Mouse (Mus musculus) liver, adult (tissue): ENCODE measurements around the gene Abhd17c.
A peak's percentile ranks its signal among the peaks of the same experiment; 100 is the strongest.

ENCODE experiments used
- GATA4 ChIP-seq: IDR thresholded peaks from 2 replicates; pipeline ENCODE4 v1.6.1; 2014; ENCODE audit warnings: mild to moderate bottlenecking, low read length; ENCODE audit not compliant: insufficient replicate concordance

The Abhd17c gene

GRCm38 (mm10) chr7:84165288-84165687, 13.6 kb upstream of the Abhd17c start:
- no peak for TF ChIP-seq GATA4

- TF ChIP-seq GATA4 = no peak
These were observed 13.2 kb upstream of the Abhd17c start for GRCm38 (mm10) chr7:84164880-84165279.

DNA sequence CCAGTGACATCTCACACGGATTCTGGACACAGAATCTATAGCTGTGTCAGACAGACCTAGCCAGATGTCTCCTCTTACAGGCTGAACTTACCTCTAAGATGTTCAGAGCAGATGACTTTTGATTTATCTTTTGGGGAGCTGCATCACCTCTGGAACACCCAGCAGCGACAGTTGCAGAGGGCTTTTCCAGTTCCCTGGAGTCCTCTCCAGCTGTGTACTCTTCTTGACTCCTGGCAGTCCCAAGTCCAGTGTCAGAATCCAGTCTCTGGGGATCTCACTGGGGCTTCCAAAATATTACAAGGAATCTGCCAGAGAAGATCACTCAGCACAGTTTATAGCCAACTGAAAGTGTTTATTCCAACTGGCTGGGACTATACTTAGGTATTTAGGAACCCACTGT, 12.7 kb upstream of the Abhd17c start:
- no peak for TF ChIP-seq GATA4

- no peak for TF ChIP-seq GATA4
These were observed 11.9 kb upstream of the Abhd17c start for GRCm38 (mm10) chr7:84163585-84163984.

DNA sequence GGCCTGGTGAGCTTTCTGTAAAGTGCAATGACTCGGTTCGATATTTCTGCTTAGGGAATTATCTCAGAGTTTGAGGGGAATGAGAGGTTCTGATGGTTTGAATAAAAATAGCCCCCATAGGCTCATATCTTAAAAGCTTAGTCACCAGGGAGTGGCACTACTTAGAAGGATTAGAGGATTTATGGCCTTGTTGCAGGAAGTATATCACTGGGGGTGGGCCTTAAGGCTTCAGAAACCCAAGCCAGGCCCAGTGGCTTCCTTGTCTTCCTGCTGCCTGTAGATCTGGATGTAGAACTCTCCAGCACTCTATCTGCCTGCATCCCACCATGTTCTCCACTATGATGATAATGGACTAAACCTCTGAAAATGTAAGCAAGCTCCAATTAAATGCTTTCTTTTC, 7.7 kb upstream of the Abhd17c start:
- no peak for TF ChIP-seq GATA4

DNA sequence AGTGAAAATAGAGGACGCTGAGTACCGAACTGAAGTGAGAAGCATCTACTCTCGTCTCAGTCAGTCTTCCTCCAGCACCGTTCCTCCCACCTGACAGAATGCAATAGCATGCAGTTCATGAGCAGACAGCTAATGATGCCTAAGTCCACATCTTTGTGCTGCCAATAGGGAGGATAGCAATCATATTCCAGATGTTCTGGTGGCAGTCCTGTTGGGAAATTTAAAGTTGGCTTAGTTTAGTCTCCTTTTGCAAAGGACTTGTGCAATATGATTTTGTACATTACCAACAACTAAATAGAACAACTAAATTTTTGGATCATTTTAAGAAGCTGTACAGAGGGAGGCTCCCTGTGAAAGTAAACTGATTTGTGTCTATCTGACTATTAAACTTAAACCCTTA, 2.1 kb upstream of the Abhd17c start:
- peak; percentile 32; the same call in 1 of the 2 replicates for TF ChIP-seq GATA4

DNA sequence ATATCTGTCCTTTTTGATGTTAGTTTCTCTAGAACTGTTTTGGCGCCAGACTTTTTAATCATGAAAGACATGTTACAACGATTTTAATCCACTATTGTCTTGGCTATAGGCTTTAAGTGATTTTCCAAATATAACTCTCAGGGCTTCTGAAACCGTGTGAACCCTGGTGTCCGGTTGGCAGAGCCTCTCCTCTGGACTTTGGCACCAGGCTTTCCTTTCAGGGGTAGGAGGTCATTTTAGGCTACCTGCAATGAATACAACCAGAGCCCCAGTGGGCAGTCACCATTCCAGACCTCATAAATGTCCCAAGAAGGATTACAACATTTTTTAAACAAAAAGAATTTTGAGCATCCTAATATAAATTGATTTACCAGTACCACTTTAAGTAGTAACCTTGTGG, 1.1 kb upstream of the Abhd17c start:
- no peak for TF ChIP-seq GATA4

DNA sequence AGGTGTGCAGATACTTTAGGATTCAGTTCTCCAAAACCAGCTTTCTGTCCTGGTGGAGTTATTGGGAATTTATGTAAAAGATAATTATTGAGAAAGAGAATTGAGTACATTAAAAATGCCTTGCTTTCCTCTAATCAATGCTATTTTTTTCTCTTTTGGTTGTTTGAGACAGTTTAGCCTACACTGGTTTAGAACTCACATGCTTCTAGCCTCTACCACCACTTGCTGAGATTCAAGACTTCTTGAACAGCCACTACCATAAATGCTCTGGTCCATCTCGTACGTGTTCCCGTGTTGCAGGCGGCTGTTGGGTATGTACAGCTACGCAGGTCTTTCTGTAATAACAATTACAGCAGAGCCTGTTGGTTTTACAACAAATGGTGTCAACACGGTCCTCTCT, 681 bp upstream of the Abhd17c start:
- TF ChIP-seq GATA4 = no peak

GRCm38 (mm10) chr7:84151960-84152334, 254 bp upstream of the Abhd17c start:
- peak; percentile 30; the same call in 1 of the 2 replicates for TF ChIP-seq GATA4

DNA sequence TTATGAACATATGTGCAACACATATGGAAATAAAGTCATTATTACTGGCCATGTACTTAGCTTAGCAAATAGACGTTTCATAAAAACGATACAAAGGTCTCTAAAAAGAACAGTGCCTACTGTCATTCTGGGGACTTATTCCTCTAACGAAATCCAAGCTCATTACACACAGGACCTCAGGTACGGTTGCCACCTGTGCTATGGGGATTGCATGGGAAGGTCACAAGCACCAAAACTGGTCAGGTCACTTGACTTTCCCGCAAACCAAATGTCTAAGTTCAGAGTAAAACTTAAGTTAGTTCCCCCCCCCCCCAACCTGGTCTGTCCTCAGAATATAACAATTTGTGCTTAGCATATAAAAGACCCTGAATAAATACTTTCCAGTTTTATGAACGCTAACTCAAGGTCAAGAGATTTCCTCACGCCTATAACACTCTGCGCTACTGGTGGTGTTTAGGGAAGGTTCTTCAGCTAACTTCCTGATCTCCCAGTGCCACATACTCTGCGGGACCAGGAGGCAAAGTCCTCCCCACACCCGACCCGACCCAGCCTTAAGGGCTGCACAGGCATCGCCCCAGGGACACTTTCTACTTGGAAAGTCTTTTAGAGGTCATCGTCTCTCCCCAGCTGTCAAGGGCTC, 1.2 kb downstream of the Abhd17c start:
- no peak for TF ChIP-seq GATA4

GRCm38 (mm10) chr7:84149821-84150220, 1.9 kb downstream of the Abhd17c start:
- TF ChIP-seq GATA4 = no peak

- no peak for TF ChIP-seq GATA4
These were observed 2.8 kb downstream of the Abhd17c start for GRCm38 (mm10) chr7:84148896-84149295.

GRCm38 (mm10) chr7:84147746-84148145, 3.9 kb downstream of the Abhd17c start:
- TF ChIP-seq GATA4 = no peak

DNA sequence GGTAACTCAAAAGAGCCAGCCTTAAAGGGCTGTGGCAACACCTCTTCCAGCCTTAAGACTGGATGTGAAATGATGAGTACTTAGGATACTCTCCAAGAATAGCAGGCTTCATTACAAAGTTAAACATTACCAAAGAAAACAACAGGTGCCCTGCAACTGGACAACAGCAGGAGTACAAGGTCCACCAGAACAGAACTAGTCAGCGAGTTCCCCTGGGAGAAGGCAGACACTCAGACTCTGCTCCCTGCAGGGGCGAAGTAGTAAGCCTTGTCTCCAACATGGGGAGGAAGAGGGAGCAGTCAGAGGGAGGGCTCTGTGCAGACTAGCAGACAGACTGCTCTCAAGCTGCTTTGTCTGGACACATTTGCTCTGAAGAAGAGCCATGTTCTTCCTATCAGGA, 6.1 kb downstream of the Abhd17c start:
- TF ChIP-seq GATA4 = no peak

DNA sequence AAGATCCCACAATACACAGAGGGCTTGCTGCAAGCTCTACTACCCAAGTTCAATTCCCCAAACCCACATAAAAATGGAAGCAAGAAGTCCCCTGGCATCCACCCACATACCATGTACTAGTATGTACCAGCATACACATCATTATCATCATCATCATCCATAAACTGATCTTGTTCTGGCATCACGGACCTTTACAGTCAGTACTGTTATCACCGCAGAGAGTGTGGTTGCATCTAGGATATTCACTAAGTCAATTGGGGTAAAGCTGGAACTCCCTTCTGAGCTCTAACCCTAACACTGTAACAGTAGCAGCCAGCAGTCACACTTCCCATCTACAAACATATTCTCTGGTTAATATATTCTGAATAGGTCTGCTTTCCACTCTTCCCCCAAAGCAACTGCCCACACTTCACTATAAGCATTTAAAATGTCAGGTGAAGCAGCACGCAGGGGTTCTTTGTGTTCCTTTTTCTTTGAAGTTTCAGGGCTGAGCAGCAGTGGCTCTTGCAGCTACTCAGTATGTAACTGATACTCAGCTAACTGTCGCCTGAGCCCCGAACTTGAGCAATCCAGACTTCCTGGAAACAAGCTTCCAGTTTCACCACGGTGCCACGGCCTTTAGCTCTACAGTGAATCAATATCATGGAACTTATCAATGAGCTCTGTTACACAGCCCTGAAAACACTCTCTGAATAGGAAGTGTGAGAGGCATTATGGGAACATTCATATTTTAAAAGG, 8.8 kb downstream of the Abhd17c start:
- TF ChIP-seq GATA4 = peak; percentile 20; the same call in 1 of the 2 replicates

- no peak for TF ChIP-seq GATA4
These were observed 9.5 kb downstream of the Abhd17c start for GRCm38 (mm10) chr7:84142196-84142595.

- TF ChIP-seq GATA4 = no peak
These were observed 12.1 kb downstream of the Abhd17c start for GRCm38 (mm10) chr7:84139566-84139965.
